Mouse (Mus musculus): ENCODE data around the gene Cfap43. TPM values are rescaled to one million over a fixed set of nuclear protein-coding genes. Genes with fewer than 3 reads are reported as not detected.
A peak's percentile ranks its signal among the peaks of the same experiment; 100 is the strongest.

The Cfap43 gene
- total RNA-seq, 2 experiments from 2014 or later, result not detected

DNA sequence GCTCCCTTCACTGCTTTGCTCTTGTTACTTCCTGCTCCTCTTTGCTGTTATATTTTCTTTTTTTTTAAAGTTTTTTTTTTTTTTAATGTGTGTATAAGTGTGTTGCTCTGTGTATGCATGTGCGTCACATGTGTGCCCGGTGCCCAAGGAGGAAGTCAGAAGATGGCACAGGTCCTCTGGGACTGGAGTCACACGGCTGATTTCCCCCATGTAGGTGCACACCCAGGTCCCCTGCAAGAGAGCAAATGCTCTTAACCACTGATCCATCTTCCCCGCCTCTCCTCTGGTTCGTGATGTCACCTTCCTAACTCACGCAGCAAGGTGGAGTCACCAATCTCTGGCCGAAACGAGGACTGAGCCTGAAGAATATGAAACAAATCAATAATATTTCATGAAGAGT is 31.1 kb downstream of the Cfap43 start:
- DNase-seq, result no peak
- intact Hi-C loops (cut with DNase I), result no loop called here

DNA sequence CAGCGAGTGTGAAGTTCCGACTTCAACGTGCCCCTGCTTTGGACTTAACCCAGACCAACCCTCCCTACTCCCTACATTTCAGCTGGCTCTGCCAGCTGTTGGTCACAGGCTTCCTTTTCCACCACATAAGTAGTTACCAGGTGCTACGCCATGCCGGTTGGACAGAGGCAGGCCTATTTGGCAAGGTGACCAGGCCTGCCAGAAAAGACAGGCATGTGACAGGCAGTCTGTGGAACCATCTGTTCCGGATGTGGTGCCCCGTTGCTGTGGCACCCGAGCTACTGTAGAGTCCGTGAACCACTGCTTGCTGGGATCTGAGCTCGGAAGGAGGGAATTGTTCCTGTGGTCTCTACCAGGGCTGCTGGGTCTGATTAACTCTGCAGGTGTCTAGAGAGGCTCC is 31.7 kb downstream of the Cfap43 start:
- no peak for DNase-seq

GRCm38 (mm10) chr19:47886617-47887016 is 32.5 kb downstream of the Cfap43 start:
- intact Hi-C loops (cut with DNase I), result no loop called here
- DNase-seq, result no peak

More for the DNA sequence above, 31.7 kb downstream of the Cfap43 start:
- intact Hi-C loops (cut with DNase I), result no loop called here

GRCm38 (mm10) chr19:47885886-47886285 is 33.2 kb downstream of the Cfap43 start:
- intact Hi-C loops (cut with DNase I), result no loop called here
- DNase-seq, result no peak

DNA sequence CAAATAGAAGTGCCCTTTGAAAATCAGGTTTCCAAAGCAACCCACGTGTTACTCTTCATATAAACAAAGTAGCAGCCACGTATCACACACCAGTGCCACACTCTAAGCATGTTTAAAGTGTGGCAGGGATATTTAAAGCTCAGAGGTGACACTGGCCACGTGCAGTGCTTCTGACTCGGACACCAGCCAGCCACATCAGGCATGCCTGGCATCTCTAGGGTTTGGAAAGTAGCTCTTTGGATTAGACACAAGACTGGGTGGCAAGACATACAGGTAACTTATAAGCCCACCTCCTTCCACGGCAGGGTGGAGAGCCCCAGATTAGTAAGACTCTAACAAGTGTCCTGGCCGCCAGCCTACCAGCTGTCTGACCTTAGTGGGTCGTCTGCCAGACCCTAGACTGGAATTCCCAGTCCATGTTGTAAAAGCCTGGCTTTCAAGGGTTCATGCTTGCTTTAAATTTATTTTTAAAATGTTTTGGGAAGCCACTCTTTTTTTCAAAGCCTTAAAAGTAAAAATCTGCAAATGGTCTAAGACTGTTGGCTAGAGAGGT is 33.8 kb downstream of the Cfap43 start:
- intact Hi-C loops (cut with DNase I), result no loop called here
- no peak for DNase-seq

DNA sequence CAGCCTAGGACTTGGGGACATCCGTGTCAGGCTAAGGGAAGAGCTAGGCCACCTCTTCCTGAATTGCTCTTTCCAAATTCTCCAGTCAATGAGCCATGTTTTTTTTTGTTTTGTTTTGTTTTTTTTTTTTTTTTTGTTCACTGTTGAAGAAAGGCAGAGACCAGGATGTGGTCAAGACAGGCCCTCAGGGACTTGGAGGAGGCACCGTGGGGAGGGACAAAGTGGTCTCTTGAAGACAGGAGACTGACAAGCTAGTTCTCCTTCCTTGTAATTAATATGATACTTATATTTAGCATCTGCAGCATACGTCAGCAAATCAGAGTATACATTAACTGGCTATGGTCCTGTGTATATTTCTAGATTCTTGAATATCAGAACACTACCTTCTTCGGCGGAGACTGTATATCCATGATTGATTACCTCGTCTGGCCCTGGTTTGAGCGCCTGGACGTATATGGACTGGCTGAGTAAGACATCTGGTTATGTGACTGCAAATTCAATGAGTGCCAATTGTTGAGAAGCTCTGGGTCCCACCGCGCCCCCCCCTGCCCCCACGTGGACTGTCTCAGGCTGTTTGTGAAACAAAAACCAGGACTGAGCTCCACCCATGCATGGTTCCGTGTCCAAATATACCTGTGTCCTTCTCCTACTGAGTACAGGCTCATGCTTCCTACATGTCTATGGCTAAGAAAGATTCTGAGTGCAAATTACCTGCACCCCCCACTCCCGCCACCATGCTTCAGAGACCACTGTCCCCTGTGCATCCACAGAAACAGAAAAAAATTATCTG is 34.6 kb downstream of the Cfap43 start:
- no peak for DNase-seq
- intact Hi-C loops (cut with DNase I), result no loop called here

DNA sequence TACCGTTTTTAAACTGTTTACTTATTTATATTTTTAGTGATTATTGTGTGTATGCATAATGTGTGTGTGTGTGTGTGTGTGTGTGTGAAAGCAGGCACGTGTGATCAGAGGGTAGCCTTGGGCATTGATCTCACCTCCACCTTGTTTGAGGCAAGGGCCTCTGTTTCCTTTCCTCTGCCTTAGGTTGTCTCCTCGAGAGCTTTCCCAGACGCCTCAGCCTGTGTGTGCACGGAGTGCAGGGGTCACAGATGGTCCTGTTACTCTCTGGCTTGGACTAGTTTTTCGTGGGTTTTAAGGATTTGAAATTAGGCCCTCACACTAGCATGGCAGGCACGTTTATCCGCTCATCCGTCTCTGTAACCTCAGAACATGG is 36.2 kb downstream of the Cfap43 start:
- no peak for DNase-seq
- intact Hi-C loops (cut with DNase I), result loop anchor here (1.0 kb wide), 1 partner anchor 49 kb away; no protein-coding TSS in a partner anchor

DNA sequence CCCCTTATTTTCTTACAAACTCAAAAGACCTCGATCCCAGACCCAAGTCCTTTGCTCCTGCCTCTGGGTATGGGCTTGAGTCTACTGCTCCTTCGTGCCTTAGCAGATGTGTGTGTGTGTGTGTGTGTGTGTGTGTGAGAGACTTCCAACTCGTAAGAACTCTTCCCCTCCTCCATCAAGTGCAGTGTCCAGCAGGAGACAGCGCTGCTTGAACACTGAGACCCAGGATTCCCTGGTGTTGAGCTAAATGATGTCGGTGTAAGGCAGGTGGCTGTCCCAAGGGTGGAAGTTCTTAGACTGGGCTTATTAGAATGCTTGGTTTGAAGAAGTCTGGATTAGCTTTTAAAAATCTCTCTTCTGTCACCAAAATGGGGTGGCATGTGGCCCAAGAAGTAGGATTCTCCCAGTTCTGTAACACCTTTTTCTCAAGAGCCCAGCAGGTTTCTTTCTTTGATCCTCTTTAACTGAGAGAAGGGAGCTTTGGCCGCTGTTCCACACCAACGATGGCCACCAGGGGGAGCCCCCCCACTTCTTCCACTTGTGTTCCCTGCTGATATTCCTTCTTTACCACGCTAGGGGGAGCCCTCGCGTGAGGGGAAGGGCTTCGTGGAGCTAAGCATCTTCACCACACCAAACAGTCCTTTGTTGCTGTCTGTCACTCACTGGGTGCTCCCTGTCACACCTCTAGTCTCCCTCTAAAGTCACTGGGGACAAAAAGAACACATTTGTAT is 36.8 kb downstream of the Cfap43 start:
- intact Hi-C loops (cut with DNase I), result loop anchor here (1.0 kb wide), 1 partner anchor 50 kb away; no protein-coding TSS in a partner anchor
- peak; percentile 61 to 62 for DNase-seq

- intact Hi-C loops (cut with DNase I), result no loop called here
- no peak for DNase-seq
Observed at GRCm38 (mm10) chr19:47881538-47881937, 37.5 kb downstream of the Cfap43 start.

GRCm38 (mm10) chr19:47876252-47876651 is 42.8 kb downstream of the Cfap43 start:
- intact Hi-C loops (cut with DNase I), result no loop called here
- no peak for DNase-seq

DNA sequence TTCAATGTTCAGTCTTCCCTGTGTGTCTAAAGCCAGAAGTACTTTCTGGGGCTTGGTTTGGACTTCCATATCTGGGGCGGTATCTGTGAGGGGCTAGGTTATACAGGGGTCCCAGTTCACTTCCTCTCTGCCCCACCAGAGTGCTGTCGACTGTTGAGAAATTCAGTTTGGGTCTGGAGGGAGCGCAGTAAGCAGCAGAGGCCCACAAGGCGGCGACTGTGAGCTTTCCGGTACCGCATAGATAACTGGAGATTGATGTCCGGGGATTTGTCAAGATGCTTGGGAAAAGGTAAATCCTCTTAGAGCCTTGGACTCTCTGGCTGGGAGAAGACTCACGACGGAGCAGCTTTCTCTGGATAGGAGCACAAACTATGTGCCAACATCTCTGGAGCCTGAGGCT is 47.6 kb downstream of the Cfap43 start:
- intact Hi-C loops (cut with DNase I), result no loop called here
- DNase-seq, result no peak

DNA sequence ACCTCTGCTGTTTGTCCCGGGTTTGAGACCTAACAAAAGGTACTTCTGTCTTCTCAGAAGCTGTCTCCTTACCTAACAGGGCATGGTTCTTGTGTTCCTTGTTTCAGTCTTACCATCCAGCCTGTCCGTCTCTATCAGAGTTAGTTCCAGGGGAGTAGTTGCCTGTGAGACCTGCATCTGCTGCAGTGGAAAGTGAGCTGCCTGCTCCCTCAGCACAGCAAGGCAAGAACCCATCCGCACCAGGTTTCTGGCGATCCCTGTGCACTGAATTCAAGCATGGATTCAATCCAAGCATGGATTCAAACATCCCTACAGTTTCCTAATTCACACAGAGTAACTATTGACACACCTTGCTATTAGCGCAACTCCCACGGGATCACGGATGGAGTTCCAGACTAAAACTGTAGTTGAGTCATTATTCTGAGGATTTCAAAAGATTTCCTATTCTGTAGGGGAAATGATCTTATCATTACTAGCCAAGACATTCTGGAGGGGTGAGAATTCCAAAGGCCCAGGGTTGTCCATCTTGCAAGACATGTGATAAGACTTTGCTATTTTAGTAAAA is 48.9 kb downstream of the Cfap43 start:
- DNase-seq, result no peak
- intact Hi-C loops (cut with DNase I), result no loop called here

DNA sequence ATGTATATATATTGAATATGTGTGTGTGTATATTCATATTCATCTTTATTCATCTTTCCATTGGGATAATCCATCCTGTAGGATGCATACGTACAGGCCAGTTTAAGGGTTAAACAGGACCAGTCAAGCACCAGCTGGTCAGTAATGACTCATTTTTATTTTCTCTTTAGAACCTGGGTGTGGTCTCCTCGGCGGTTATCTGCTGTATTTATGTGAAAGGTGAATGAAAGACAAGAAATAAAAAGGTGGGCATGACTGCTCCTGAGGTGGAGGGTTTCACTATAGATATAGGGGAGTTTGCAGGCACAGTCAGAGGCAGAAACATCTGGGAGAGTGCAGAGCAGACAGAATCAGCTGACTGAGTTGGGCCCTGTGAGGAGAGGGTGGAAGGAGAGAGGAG is 49.6 kb downstream of the Cfap43 start:
- intact Hi-C loops (cut with DNase I), result no loop called here

DNA sequence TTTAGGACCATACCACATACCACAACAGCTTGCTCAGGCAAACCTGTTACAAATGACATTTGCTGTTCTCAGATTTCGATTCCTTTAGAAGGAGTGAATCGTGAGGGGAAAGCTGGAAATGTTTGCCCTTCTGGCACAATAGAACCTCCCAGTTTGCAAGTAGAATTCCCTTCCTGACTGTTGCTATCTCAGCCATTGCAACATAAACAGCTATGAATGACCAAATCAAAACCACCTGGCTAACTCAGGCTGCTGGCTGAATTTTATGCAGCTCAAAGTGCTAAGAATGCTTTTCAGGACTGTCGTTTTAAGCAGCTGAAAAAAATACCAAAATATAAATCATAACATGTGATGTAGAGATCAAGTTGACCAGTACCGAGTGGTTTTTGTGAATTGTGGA is 50.1 kb downstream of the Cfap43 start:
- intact Hi-C loops (cut with DNase I), result no loop called here

More for the DNA sequence above, 49.6 kb downstream of the Cfap43 start:
- DNase-seq, result no peak

DNA sequence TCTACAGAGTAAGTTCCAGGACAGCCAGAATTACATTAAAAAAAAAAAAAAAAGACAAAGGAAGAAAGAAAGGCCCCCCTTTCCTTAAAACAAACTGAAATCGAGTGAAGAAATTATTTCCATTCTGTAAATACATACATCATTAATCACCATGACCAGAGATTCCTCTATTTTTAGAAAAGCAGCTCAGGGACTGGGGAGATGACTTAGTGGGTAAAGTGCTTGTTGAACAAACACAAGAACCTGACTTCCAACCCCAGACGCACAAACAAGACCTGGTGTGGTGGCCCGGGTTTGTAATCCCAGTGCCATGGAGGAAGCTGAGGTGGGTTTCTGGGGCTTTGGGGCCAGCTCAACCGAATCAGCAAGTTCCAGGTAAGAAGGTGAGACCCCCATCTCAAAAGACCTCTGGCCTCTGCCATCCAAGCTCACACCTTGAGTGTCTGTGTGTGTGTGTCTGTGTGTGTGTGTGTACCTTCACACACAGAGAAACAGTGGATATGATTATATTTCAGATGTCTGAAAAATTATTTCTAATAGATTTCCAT is 51.4 kb downstream of the Cfap43 start:
- intact Hi-C loops (cut with DNase I), result no loop called here
- DNase-seq, result no peak

More for the DNA sequence above, 50.1 kb downstream of the Cfap43 start:
- DNase-seq, result no peak

DNA sequence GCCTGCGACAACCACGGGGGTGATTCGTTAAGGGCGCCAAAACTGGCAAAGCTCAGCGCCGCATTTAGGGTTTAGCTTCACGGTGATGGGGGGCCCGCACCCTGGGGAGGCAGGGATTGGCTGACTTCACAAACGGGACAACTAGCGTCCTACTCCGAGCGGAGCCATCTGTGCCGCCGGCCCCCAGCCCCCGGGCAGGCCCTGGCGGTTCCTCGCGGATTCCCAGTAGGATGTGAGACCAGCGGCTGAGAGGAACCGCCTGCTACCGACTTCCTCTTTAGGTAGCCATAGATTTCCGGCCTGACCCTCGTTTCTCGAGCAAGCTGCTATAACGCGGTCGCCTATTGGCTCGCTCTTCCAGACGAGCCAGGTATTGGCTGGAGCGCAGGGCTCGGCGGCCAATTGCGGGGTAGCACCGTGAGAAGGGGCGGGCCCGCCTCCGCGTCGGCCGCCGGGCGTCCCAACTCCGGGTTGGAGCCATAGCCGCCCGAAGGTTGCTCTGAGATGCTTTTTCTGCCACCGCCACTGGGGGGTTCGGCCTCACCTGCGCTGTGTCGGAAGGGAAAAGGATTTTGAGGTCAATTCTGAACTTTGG is 53.6 kb downstream of the Cfap43 start, which contains the start of gene Gsto2:
Gene Gsto2, plus strand, starts transcription at position 182 of the 595 bp plus-strand sequence.
- intact Hi-C loops (cut with DNase I), result no loop called here
- DNase-seq, result peak; percentile 88 to 94

DNA sequence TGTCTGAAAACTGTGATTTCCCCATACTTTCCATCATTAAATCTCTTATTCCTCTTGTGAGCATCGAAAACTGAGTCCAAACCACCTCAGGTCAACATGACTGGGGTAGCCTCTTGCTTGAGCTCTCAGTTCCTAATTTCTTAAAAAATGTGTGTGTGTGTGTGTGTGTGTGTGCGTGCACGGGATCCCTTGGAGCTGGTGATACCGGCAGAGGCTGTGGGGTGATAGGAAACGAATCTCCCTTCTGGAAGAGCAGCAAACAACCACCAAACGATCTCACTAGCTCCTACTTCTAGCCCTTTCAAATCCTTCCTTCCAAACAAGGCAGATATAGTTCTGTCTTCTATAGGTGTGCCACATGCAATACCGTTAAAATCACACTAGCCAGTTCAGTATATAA is 54.4 kb downstream of the Cfap43 start:
- DNase-seq, result no peak
- intact Hi-C loops (cut with DNase I), result no loop called here

GRCm38 (mm10) chr19:47864051-47864450 is 55.0 kb downstream of the Cfap43 start:
- intact Hi-C loops (cut with DNase I), result no loop called here
- no peak for DNase-seq

- intact Hi-C loops (cut with DNase I), result no loop called here
- DNase-seq, result no peak
Observed at GRCm38 (mm10) chr19:47862581-47862980, 56.5 kb downstream of the Cfap43 start.

DNA sequence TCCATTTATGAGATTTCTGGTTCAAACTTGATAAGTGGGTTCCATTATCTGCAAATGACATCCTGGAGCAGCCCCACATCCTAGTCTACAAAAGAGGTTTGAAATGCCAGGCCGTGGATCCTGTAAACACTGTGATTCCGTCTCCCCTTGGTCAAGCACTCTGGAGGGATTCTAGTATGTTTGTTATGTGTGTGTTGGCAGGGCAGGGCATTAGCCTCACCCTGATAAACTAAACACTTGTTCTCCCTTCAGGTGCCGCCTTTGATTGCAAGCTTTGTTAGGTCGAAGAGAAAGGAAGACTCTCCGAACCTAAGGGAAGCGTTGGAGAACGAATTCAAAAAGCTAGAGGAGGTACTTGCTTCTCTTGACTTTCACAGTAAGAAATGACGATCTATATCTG is 59.9 kb downstream of the Cfap43 start:
- no peak for DNase-seq
- intact Hi-C loops (cut with DNase I), result no loop called here
